In genomic region chr10:102889709-102890108, GRCm38 (mm10) we compare ENCODE assay signal across 23 mouse cellular contexts.
DNase-seq lines count a peak whose midpoint lies in the region; ATAC-seq and TF ChIP-seq lines count a peak whose summit lies in the region.
"Had no signal": no experiment of that assay in that cellular context is flagged by ENCODE, and none has a peak within 500 bp of the region (broad histone marks: within the 10 kb centered on the region; RNA-seq: fewer than 3 reads in every experiment).

No protein-coding gene starts in this region.

- H3K4me3 ChIP-seq in embryonic facial prominence, embryonic 11.5 days (ENCODE audit: low read depth, low read length) = no peak overlapping the region
- no peak overlapping the region for H3K4me3 ChIP-seq in embryonic facial prominence, embryonic 10.5 days
- no peak overlapping the region for H3K4me3 ChIP-seq in forebrain, embryonic 14.5 days (ENCODE audit: low read depth, low read length)
- no peak overlapping the region for H3K4me3 ChIP-seq in forebrain, embryonic 10.5 days
- no peak overlapping the region for H3K4me3 ChIP-seq in layer of hippocampus, adult 2 months
- H3K4me3 ChIP-seq: embryonic facial prominence, embryonic 12.5 days; embryonic facial prominence, embryonic 15.5 days; erythroblast, embryonic 14.5 days had no signal

- H3K9ac ChIP-seq in embryonic facial prominence, embryonic 11.5 days (replicated peaks; ENCODE audit: low read length) = no peak overlapping the region
- no peak overlapping the region for H3K9ac ChIP-seq in forebrain, embryonic 14.5 days (ENCODE audit: low read length)
- H3K9ac ChIP-seq: embryonic facial prominence, embryonic 12.5 days; embryonic facial prominence, embryonic 15.5 days had no signal

- DNase-seq in embryonic facial prominence, embryonic 11.5 days (ENCODE audit: low spot score) = peak; percentile 59
- no peak for DNase-seq in embryonic facial prominence, embryonic 10.5 days (ENCODE audit: low spot score)
- DNase-seq in forebrain, embryonic 14.5 days (ENCODE audit: low spot score) = peak; percentile 57
- no peak for DNase-seq in forebrain, embryonic 10.5 days (ENCODE audit: extremely low spot score, low spot score)
- DNase-seq in layer of hippocampus, adult 2 months (ENCODE audit: low spot score in 2 of 2) = no peak
- DNase-seq in layer of hippocampus, postnatal 36 days = no peak
- DNase-seq in c-Kit-positive CD71-positive TER-119-positive erythroid progenitor cells, embryonic 14.5 days (ENCODE audit: low spot score) = no peak
- DNase-seq: adrenal gland, adult 8-10 months; adrenal gland, postnatal 14 days; adrenal gland, postnatal 36 days; B cell, adult 2 months; cerebellum, adult 11-12 months; cerebellum, adult 2 months; cerebellum, adult 9-10 months; cerebellum, postnatal 25 days had no signal

- no peak overlapping the region for H3K4me2 ChIP-seq in embryonic facial prominence, embryonic 11.5 days (ENCODE audit: low read depth, low read length)
- no peak overlapping the region for H3K4me2 ChIP-seq in forebrain, embryonic 14.5 days (ENCODE audit: low read length)
- H3K4me2 ChIP-seq: embryonic facial prominence, embryonic 12.5 days; embryonic facial prominence, embryonic 15.5 days had no signal

- H3K27ac ChIP-seq in embryonic facial prominence, embryonic 11.5 days (replicated peaks; ENCODE audit: low read depth, low read length) = no peak overlapping the region
- H3K27ac ChIP-seq in embryonic facial prominence, embryonic 10.5 days (replicated peaks) = no peak overlapping the region
- H3K27ac ChIP-seq in forebrain, embryonic 14.5 days (ENCODE audit: low read depth, low read length) = no peak overlapping the region
- no peak overlapping the region for H3K27ac ChIP-seq in forebrain, embryonic 10.5 days
- peak overlapping the region; percentile 6; the same call in 1 of the 2 replicates for H3K27ac ChIP-seq in layer of hippocampus, adult 2 months
- H3K27ac ChIP-seq: embryonic facial prominence, embryonic 12.5 days; embryonic facial prominence, embryonic 15.5 days had no signal

- no peak for ATAC-seq in embryonic facial prominence, embryonic 11.5 days (replicated peaks; ENCODE audit: insufficient number of reproducible peaks, low FRiP score, low TSS enrichment, low read depth)
- ATAC-seq in forebrain, embryonic 14.5 days = peak; percentile 57; the same call in 1 of the 2 replicates
- ATAC-seq: activated CD4-positive, CD25-positive, alpha-beta regulatory T cell, adult 4 months; CD4-positive, CD25-positive, alpha-beta regulatory T cell, adult 4 months; Patski had no signal

- H3K9me3 ChIP-seq in embryonic facial prominence, embryonic 11.5 days (replicated peaks; ENCODE audit: control insufficient read depth, low read length) = no peaks in the 10 kb centered on the region
- H3K9me3 ChIP-seq in embryonic facial prominence, embryonic 10.5 days = no peaks in the 10 kb centered on the region
- H3K9me3 ChIP-seq in forebrain, embryonic 14.5 days (replicated peaks; ENCODE audit: control insufficient read depth, low read length) = no peaks in the 10 kb centered on the region
- no peaks in the 10 kb centered on the region for H3K9me3 ChIP-seq in forebrain, embryonic 10.5 days
- H3K9me3 ChIP-seq: embryonic facial prominence, embryonic 12.5 days; embryonic facial prominence, embryonic 15.5 days; G1E had no signal

- H3K36me3 ChIP-seq in embryonic facial prominence, embryonic 11.5 days (replicated peaks; ENCODE audit: control insufficient read depth, insufficient read depth, low read depth, low read length) = no peaks in the 10 kb centered on the region
- H3K36me3 ChIP-seq in embryonic facial prominence, embryonic 10.5 days (replicated peaks) = no peaks in the 10 kb centered on the region
- H3K36me3 ChIP-seq in forebrain, embryonic 14.5 days (ENCODE audit: control insufficient read depth, insufficient read depth, low read length) = no peaks in the 10 kb centered on the region
- H3K36me3 ChIP-seq in forebrain, embryonic 10.5 days (replicated peaks) = no peaks in the 10 kb centered on the region
- H3K36me3 ChIP-seq: embryonic facial prominence, embryonic 12.5 days; embryonic facial prominence, embryonic 15.5 days; G1E had no signal

- TF ChIP-seq CTCF in layer of hippocampus, adult 2 months (conservative IDR thresholded peaks at IDR 0.05) = no peak

- no peaks in the 10 kb centered on the region for H3K4me1 ChIP-seq in embryonic facial prominence, embryonic 11.5 days (ENCODE audit: control insufficient read depth, insufficient read depth, low read length)
- H3K4me1 ChIP-seq in embryonic facial prominence, embryonic 10.5 days = no peaks in the 10 kb centered on the region
- no peaks in the 10 kb centered on the region for H3K4me1 ChIP-seq in forebrain, embryonic 14.5 days (ENCODE audit: control insufficient read depth, insufficient read depth, low read length)
- no peaks in the 10 kb centered on the region for H3K4me1 ChIP-seq in forebrain, embryonic 10.5 days
- H3K4me1 ChIP-seq: embryonic facial prominence, embryonic 12.5 days; embryonic facial prominence, embryonic 15.5 days had no signal

- WGBS in embryonic facial prominence, embryonic 11.5 days = 61% methylated on average over 3 of the region's 3 CpGs
- 80% methylated on average over 3 of the region's 3 CpGs for WGBS in embryonic facial prominence, embryonic 10.5 days
- WGBS in forebrain, embryonic 14.5 days = 72% methylated on average over 3 of the region's 3 CpGs
- 86% methylated on average over 3 of the region's 3 CpGs for WGBS in forebrain, embryonic 10.5 days

- no peaks in the 10 kb centered on the region for H3K27me3 ChIP-seq in embryonic facial prominence, embryonic 11.5 days (ENCODE audit: control insufficient read depth, insufficient read depth, low read length)
- H3K27me3 ChIP-seq in embryonic facial prominence, embryonic 10.5 days (replicated peaks; ENCODE audit: low read depth, poor library complexity, severe bottlenecking) = no peaks in the 10 kb centered on the region
- H3K27me3 ChIP-seq in forebrain, embryonic 14.5 days (replicated peaks; ENCODE audit: control insufficient read depth, insufficient read depth, low read length) = no peaks in the 10 kb centered on the region
- H3K27me3 ChIP-seq in forebrain, embryonic 10.5 days (ENCODE audit: poor library complexity, severe bottlenecking) = peaks cover 10% of the 10 kb centered on the region; the same call in 1 of the 2 replicates
- H3K27me3 ChIP-seq: CH12.LX; embryonic facial prominence, embryonic 12.5 days; embryonic facial prominence, embryonic 15.5 days had no signal

Comparison
In these comparisons a context has a peak if more than half of its experiments do, and no peak if none do; other contexts are left out.
1. DNase-seq: peak in embryonic facial prominence, embryonic 11.5 days (single experiment) and forebrain, embryonic 14.5 days (single experiment); none in embryonic facial prominence, embryonic 10.5 days (single experiment), forebrain, embryonic 10.5 days (single experiment), layer of hippocampus, adult 2 months (0 of 2), layer of hippocampus, postnatal 36 days (0 of 2) and c-Kit-positive CD71-positive TER-119-positive erythroid progenitor cells, embryonic 14.5 days (single experiment).